Mouse (Mus musculus) kidney, embryonic 15.5 days (tissue): ENCODE data around the gene Prkch. TPM values are rescaled to one million over a fixed set of nuclear protein-coding genes. Genes with fewer than 3 reads are reported as not detected.

Experiments used
- ATAC-seq: fragments of 200-750 bp; cut with Nextera tagmentation; replicated peaks from 2 replicates; pipeline ENCODE4 v1.8.0; 2017; ENCODE audit warnings: moderate TSS enrichment; ENCODE audit not compliant: low FRiP score
- H3K27ac ChIP-seq: fragments of 300-500 bp; sonication (generic); 2 replicates; pipeline ENCODE4 v1.5.1; 2015; ENCODE audit warnings: mild to moderate bottlenecking, inconsistent platforms
- H3K27me3 ChIP-seq: fragments of 300-500 bp; sonication (generic); 2 replicates; pipeline ENCODE4 v1.6.1; 2015; ENCODE audit warnings: inconsistent platforms
- H3K36me3 ChIP-seq: fragments of 300-500 bp; sonication (generic); 2 replicates; pipeline ENCODE4 v1.6.1; 2015; ENCODE audit warnings: inconsistent platforms
- H3K4me1 ChIP-seq: fragments of 300-500 bp; sonication (generic); 2 replicates; pipeline ENCODE4 v1.6.1; 2015; ENCODE audit warnings: inconsistent platforms
- H3K4me2 ChIP-seq: fragments of 300-500 bp; sonication (generic); 2 replicates; pipeline ENCODE4 v1.6.1; 2015; ENCODE audit warnings: moderate library complexity, mild to moderate bottlenecking, inconsistent platforms
- H3K4me3 ChIP-seq: fragments of 300-500 bp; sonication (generic); replicated peaks from 2 replicates; pipeline ENCODE4 v1.5.1; 2015; ENCODE audit warnings: mild to moderate bottlenecking, inconsistent platforms
- H3K9ac ChIP-seq: fragments of 300-500 bp; sonication (generic); 2 replicates; pipeline ENCODE4 v1.6.1; 2015; ENCODE audit warnings: mild to moderate bottlenecking, inconsistent platforms
- H3K9me3 ChIP-seq: fragments of 300-500 bp; sonication (generic); replicated peaks from 2 replicates; pipeline ENCODE4 v1.6.1; 2016; ENCODE audit warnings: inconsistent platforms
- WGBS: fragments of 180-500 bp; shearing (Covaris S2); methylation state at CpG from one replicate; pipeline ENCODE4 v1.1.7; 2015; ENCODE audit warnings: mixed read lengths; 5-methylcytosine and 5-hydroxymethylcytosine counted together
- polyA plus RNA-seq: library from polyadenylated mRNA; unstranded; fragments of >200 nt; fragmentation: Nextera tagmentation; extraction: Ambion mirVana; gene quantifications from 2 replicates; pipeline ENCODE4 v1.2.1, GENCODE M21; 2015

Prkch gene
- polyA plus RNA-seq, 1 experiment from 2014 or later = 11.9 TPM

DNA sequence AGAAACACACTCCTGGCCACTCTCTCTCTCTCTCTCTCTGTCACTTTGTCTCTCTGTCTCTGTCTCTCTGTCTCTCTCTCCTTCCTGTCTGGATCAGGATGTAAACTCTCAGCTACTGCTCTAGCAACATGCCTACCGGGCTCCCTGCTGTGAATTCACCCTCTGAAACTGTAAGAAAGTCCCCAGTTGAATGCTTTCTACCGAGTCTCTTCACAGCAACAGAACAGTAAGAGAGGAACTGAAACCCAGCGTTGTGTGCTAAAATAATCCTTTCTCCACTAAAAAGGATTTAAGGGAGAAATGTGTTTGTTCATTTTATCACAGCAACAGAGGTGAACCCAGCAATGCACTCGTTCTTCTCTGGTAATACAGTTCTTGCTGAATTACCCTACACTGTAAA is 138.5 kb downstream of the Prkch start:
- no peak for ATAC-seq
- H3K27me3 ChIP-seq = no peaks in the 10 kb centered on the region
- H3K4me3 ChIP-seq = no peak overlapping the region
- H3K27ac ChIP-seq = no peak overlapping the region
- no peak overlapping the region for H3K9ac ChIP-seq
- no peaks in the 10 kb centered on the region for H3K4me1 ChIP-seq
- H3K36me3 ChIP-seq = no peaks in the 10 kb centered on the region
- H3K4me2 ChIP-seq = no peak overlapping the region
- H3K9me3 ChIP-seq = no peaks in the 10 kb centered on the region
- WGBS = 56% methylated on average over 4 of the region's 4 CpGs

GRCm38 (mm10) chr12:73723887-73724286 is 139.3 kb downstream of the Prkch start:
- Histone ChIP-seq H3K36me3 (no peaks in the 10 kb centered on the region), H3K9ac (no peak overlapping the region), H3K9me3 (no peaks in the 10 kb centered on the region), H3K4me3 (no peak overlapping the region), H3K4me1 (no peaks in the 10 kb centered on the region), H3K27me3 (no peaks in the 10 kb centered on the region), H3K4me2 (no peak overlapping the region), H3K27ac (no peak overlapping the region)
- ATAC-seq = no peak
- WGBS = 85% methylated on average over 10 of the region's 10 CpGs

DNA sequence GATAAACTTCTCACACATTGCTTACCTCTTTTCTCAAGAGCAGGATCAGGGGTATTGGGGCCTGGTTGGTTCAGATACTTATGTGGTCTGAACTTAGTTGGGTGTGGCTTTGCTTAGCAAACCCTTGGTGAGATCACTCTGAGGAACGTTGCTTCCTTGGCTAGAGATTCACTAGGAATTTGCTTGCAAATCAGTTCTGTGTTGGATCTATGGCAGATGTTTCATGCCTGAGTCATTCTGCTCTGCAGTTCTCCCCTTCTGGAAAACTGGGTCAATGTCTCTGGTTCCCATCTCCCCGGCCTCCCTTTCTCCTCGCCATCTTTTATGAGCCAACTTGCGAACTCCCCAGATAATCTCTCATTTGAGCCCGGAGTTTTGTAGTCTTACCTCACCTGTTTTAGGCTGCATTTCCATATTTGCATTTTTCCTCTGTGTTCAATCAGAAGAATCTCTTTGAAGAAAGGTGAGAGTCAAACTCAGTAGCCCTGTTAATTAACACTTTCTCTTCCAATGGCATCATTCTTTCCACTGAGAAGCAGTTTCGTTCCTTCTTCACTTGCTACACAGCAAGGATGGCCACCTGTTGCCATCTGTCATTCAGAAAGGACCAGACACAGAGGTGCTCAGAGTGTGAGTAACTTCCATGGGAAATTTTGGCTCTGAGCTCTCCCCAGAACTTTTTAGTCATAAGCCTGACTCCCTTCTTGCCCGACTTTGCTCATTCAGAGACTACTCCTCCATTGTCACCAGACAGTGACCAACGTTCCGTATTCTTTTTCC is 141.4 kb downstream of the Prkch start:
- peaks cover 5% of the 10 kb centered on the region for H3K4me1 ChIP-seq
- no peak overlapping the region for H3K4me3 ChIP-seq
- WGBS = 88% methylated on average over 9 of the region's 9 CpGs
- no peak for ATAC-seq
- no peaks in the 10 kb centered on the region for H3K9me3 ChIP-seq
- no peaks in the 10 kb centered on the region for H3K27me3 ChIP-seq
- H3K9ac ChIP-seq = no peak overlapping the region
- no peak overlapping the region for H3K4me2 ChIP-seq
- no peak overlapping the region for H3K27ac ChIP-seq
- H3K36me3 ChIP-seq = no peaks in the 10 kb centered on the region

DNA sequence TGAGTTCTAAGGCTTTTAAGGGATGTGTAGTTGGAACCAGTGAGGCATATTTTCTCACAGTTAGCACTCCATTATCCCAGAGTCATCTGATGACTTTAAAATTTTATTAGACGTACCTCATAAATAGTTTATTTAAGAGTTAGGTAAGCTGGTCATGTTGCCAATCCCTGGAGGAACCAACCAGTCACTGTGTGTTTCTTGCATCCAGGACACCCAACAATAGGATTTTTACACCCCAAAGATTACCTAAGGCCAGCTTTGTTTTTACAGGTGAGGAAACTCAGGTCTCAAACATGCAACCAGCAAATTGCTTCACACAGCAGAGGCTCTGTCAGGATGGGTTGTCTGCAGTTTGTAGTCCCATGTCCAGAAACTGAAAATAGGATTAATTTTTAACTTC is 142.4 kb downstream of the Prkch start:
- no peak for ATAC-seq
- WGBS = 86% methylated on average over 1 of the region's 1 CpGs
- Histone ChIP-seq H3K9me3 (no peaks in the 10 kb centered on the region), H3K9ac (no peak overlapping the region), H3K4me1 (peaks cover 6% of the 10 kb centered on the region), H3K4me2 (no peak overlapping the region), H3K27me3 (no peaks in the 10 kb centered on the region), H3K4me3 (no peak overlapping the region), H3K27ac (no peak overlapping the region), H3K36me3 (no peaks in the 10 kb centered on the region)

DNA sequence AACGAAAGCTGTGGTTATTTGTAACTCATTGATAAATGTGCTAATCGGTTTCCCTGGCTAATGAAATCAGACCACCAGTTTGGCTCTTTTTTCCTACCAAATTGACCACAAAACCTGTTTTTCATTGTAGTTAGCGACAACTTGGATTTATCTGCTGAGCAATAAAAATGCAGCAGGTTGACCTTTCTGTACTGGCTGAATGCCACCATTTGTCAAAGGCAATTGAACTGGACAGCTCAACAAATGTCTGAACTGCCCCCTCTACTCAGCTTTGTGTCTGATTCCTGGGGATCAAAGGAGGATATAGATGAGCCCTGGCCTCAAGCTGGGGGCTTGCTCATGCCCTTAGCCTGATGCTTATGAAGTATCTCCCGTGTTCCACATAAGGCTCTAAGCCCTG is 146.0 kb downstream of the Prkch start:
- Histone ChIP-seq H3K36me3 (no peaks in the 10 kb centered on the region), H3K27me3 (no peaks in the 10 kb centered on the region), H3K9me3 (no peaks in the 10 kb centered on the region), H3K4me2 (no peak overlapping the region), H3K9ac (no peak overlapping the region), H3K27ac (no peak overlapping the region), H3K4me3 (no peak overlapping the region), H3K4me1 (peaks cover 6% of the 10 kb centered on the region)
- ATAC-seq = no peak
- WGBS = 26% methylated on average over 4 of the region's 4 CpGs

GRCm38 (mm10) chr12:73731093-73731492 is 146.5 kb downstream of the Prkch start:
- Histone ChIP-seq H3K4me3 (no peak overlapping the region), H3K4me2 (no peak overlapping the region), H3K4me1 (peaks cover 6% of the 10 kb centered on the region), H3K36me3 (no peaks in the 10 kb centered on the region), H3K27me3 (no peaks in the 10 kb centered on the region), H3K9ac (no peak overlapping the region), H3K9me3 (no peaks in the 10 kb centered on the region), H3K27ac (no peak overlapping the region)
- no peak for ATAC-seq
- 60% methylated on average over 5 of the region's 5 CpGs for WGBS

DNA sequence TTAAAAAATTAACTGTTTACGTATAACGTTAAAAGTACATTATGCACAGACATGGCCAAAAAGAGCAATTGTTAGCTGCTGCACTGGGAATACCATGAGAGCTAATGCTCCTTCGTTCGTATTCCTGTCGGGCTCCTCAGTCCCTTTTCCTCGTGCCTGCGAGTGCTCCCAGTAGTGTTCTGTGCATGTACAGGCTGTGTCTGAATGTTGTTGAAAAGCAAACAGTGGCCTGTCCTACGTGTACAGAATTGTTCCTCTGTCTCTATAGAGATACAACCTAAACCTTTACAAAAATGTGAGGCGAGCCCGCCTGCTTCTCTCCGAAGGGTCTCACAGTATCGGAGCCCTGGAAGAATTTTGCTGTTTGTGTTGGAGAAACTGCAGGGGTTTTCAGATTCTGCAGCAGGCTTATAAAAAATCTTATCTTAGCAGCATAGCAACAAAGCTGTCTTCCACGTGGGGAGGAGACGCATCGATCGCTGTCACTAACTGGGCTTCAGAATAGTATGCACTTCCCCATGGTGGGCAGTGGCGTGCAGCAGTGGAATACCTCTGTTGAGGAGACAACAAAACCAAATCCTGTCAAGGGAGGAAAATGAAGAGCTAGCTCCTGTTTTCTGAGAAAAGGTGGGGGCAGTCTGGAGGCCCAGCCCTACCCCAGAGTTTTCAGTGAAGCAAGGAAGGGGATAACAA is 147.4 kb downstream of the Prkch start:
- Histone ChIP-seq H3K27me3 (no peaks in the 10 kb centered on the region), H3K9ac (no peak overlapping the region), H3K9me3 (no peaks in the 10 kb centered on the region), H3K4me2 (no peak overlapping the region), H3K27ac (no peak overlapping the region), H3K4me3 (no peak overlapping the region), H3K4me1 (peaks cover 6% of the 10 kb centered on the region), H3K36me3 (no peaks in the 10 kb centered on the region)
- 65% methylated on average over 17 of the region's 17 CpGs for WGBS
- no peak for ATAC-seq

GRCm38 (mm10) chr12:73732862-73733261 is 148.3 kb downstream of the Prkch start:
- Histone ChIP-seq H3K36me3 (no peaks in the 10 kb centered on the region), H3K9ac (no peak overlapping the region), H3K27ac (no peak overlapping the region), H3K27me3 (no peaks in the 10 kb centered on the region), H3K9me3 (no peaks in the 10 kb centered on the region), H3K4me2 (no peak overlapping the region), H3K4me3 (no peak overlapping the region), H3K4me1 (peaks cover 6% of the 10 kb centered on the region)
- ATAC-seq = no peak
- WGBS = 46% methylated on average over 7 of the region's 7 CpGs

DNA sequence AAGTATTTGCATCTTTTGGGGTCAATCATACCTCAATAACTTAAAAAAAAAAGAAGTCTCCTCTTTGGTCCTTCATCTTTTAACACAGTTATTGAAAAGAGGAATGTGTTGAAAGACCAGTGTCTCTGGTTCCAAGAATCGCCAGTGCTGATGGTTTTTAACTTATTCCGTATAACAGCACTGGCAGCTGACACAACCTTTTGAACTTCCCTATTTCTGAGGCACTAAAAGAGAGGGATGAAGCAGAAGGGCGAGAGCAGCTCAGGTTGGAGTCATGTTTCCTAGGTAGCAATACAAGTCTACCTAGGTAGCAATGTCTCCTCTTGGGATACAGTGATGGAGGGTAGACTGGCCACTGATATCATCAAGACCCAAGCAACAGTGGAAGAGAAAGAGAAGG is 152.3 kb downstream of the Prkch start:
- 76% methylated on average over 3 of the region's 3 CpGs for WGBS
- no peak for ATAC-seq
- H3K4me1 ChIP-seq = no peaks in the 10 kb centered on the region; the same call in 1 of the 2 replicates
- H3K9me3 ChIP-seq = no peaks in the 10 kb centered on the region
- no peaks in the 10 kb centered on the region for H3K27me3 ChIP-seq
- H3K27ac ChIP-seq = no peak overlapping the region
- H3K36me3 ChIP-seq = no peaks in the 10 kb centered on the region
- H3K4me3 ChIP-seq = no peak overlapping the region
- no peak overlapping the region for H3K4me2 ChIP-seq
- no peak overlapping the region for H3K9ac ChIP-seq

DNA sequence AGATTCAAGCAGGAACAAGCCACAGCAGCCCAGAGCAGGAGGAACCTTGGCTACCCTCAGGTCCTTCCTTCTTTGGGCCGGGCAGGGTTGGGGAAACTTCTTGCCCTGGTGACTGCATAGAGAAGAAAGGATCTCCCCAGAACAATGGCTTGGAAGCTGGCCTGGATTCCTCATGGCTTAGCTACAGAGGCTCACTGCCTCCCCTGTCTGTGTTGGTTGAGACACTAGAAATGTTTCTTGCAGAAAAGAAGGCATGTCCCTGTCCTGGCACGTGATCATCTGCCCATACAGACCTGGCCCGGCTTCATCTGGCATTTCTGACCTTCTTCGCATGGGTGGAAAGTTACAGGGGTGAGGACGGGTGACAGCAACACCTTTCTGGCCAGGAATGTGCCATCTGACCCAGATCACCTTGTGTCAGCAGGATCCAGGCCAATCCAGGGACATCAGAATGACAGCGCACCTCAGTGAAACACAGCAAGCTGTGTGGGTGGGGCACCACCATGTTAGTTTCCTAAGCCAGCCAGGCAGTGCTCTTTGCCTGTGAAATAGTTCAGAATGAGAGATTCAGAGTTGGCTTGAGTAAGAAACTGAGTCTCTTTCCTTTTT is 155.1 kb downstream of the Prkch start:
- Histone ChIP-seq H3K27me3 (no peaks in the 10 kb centered on the region), H3K9ac (no peak overlapping the region), H3K36me3 (no peaks in the 10 kb centered on the region), H3K4me2 (no peak overlapping the region), H3K4me1 (no peaks in the 10 kb centered on the region), H3K9me3 (no peaks in the 10 kb centered on the region), H3K27ac (no peak overlapping the region), H3K4me3 (no peak overlapping the region)
- no peak for ATAC-seq
- WGBS = 88% methylated on average over 6 of the region's 6 CpGs

DNA sequence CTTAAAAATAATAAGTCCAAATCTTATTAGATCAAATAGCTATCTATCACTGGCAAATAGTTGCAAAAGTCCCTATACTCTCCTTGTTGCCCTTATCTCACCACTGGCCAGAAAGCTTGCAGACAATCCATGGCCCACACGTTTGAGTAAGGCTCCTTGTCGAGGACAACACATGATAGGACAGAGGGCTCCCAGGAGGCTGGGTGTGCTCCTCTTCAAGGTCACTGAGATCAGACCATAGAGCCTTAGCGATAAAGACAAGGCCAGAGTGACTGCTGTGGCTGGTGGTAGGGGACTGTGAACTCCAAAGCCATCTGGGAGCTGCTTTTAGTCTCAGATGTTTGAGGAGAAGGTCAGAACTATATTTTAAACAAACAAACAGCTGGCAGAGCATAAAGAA is 158.0 kb downstream of the Prkch start:
- Histone ChIP-seq H3K36me3 (no peaks in the 10 kb centered on the region), H3K9me3 (no peaks in the 10 kb centered on the region), H3K9ac (no peak overlapping the region), H3K4me3 (no peak overlapping the region), H3K4me2 (no peak overlapping the region), H3K27me3 (no peaks in the 10 kb centered on the region), H3K27ac (no peak overlapping the region), H3K4me1 (no peaks in the 10 kb centered on the region)
- WGBS = 61% methylated on average over 3 of the region's 3 CpGs
- ATAC-seq = no peak

GRCm38 (mm10) chr12:73743087-73743486 is 158.5 kb downstream of the Prkch start:
- no peaks in the 10 kb centered on the region for H3K36me3 ChIP-seq
- no peak overlapping the region for H3K9ac ChIP-seq
- no peaks in the 10 kb centered on the region for H3K4me1 ChIP-seq
- H3K27ac ChIP-seq = no peak overlapping the region
- no peak for ATAC-seq
- no peaks in the 10 kb centered on the region for H3K9me3 ChIP-seq
- H3K4me3 ChIP-seq = no peak overlapping the region
- H3K4me2 ChIP-seq = no peak overlapping the region
- H3K27me3 ChIP-seq = no peaks in the 10 kb centered on the region
